Mouse (Mus musculus) hindbrain, embryonic 12.5 days (tissue): ENCODE data around the gene Cmc2. TPM values are rescaled to one million over a fixed set of nuclear protein-coding genes. Genes with fewer than 3 reads are reported as not detected.

Source experiments
- ATAC-seq: fragments of 200-750 bp; cut with Nextera tagmentation; 2 replicates; pipeline ENCODE4 v1.8.0; 2017; ENCODE audit warnings: moderate TSS enrichment; ENCODE audit not compliant: low FRiP score
- H3K27ac ChIP-seq: fragments of 300-500 bp; sonication (generic); 2 replicates; pipeline ENCODE4 v1.5.1; 2016; ENCODE audit warnings: mild to moderate bottlenecking
- H3K27me3 ChIP-seq: fragments of 300-500 bp; sonication (generic); 2 replicates; pipeline ENCODE4 v1.6.1; 2016; ENCODE audit warnings: mild to moderate bottlenecking
- H3K36me3 ChIP-seq: fragments of 300-500 bp; sonication (generic); 2 replicates; pipeline ENCODE4 v1.6.1; 2016; ENCODE audit warnings: mild to moderate bottlenecking
- H3K4me1 ChIP-seq: fragments of 300-500 bp; sonication (generic); 2 replicates; pipeline ENCODE4 v1.6.1; 2016
- H3K4me2 ChIP-seq: fragments of 300-500 bp; sonication (generic); replicated peaks from 2 replicates; pipeline ENCODE4 v1.6.1; 2016; ENCODE audit warnings: mild to moderate bottlenecking
- H3K4me3 ChIP-seq: fragments of 300-500 bp; sonication (generic); 2 replicates; pipeline ENCODE4 v1.5.1; 2016; ENCODE audit warnings: mild to moderate bottlenecking
- H3K9ac ChIP-seq: fragments of 300-500 bp; sonication (generic); 2 replicates; pipeline ENCODE4 v1.6.1; 2016; ENCODE audit warnings: mild to moderate bottlenecking, moderate library complexity
- H3K9me3 ChIP-seq: fragments of 300-500 bp; sonication (generic); replicated peaks from 2 replicates; pipeline ENCODE4 v1.6.1; 2016; ENCODE audit warnings: mild to moderate bottlenecking
- WGBS: fragments of 180-500 bp; shearing (Covaris S2); methylation state at CpG from one replicate; pipeline ENCODE4 v1.1.7; 2016; 5-methylcytosine and 5-hydroxymethylcytosine counted together
- polyA plus RNA-seq: library from polyadenylated mRNA; unstranded; fragments of >200 nt; fragmentation: Nextera tagmentation; extraction: Ambion mirVana; gene quantifications from 2 replicates; pipeline ENCODE4 v1.2.1, GENCODE M21; 2016

The Cmc2 gene
- 53.9 and 59.5 TPM in 2 replicates for polyA plus RNA-seq

DNA sequence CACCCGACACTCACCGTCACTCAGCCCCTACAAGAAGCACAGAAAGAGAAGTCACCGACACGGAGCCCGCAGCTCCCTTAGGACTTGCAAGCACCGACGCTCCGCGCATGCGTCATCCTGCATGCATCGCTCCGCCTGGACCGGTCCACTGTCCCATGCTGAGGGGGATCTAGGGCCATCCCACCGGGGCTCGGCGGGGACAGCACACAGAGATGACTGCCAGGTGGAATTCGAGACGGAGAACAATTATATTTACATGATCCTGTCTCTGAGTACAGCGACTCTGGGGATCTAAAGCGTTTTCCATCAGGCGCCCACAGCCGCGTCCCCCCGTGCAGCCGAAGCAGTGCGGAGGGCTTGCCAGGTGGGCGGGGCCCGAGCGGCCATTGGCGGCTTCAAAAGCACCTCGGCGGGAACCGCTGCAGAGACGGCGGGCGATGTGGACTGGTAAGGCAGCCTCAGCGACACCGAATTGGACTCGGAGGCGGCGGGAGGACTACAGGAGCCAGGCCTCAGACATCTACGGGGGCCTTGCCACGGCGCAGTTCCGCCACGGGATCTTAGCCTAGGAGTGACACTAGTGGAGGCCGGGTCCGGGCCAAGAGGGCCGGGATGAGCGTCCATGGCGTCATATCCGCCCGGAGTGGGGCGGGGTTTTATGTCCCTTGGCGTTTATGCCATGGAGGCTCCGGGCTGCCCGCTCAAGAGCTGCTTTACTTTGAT is at the start of gene Cmc2, which contains the start of gene Cenpn:
Gene Cmc2 (minus strand): TSS at position 119 of the 723 bp plus-strand sequence.
Gene Cenpn (plus strand): TSS at position 394 of the 723 bp plus-strand sequence.
- Histone ChIP-seq H3K9me3 (no peaks in the 10 kb centered on the region), H3K4me1 (peaks cover 16% of the 10 kb centered on the region), H3K36me3 (0 out of 2 replicates have a peak, but pooled peaks cover 3% of the 10 kb centered on the region), H3K4me3 (peak within 1 kb of the TSS; percentile 82), H3K9ac (peak within 1 kb of the TSS; percentile 83), H3K4me2 (peak within 1 kb of the TSS; percentile 79), H3K27me3 (no peaks in the 10 kb centered on the region), H3K27ac (peak within 1 kb of the TSS; percentile 84)
- ATAC-seq: peak; percentile 97
- under 1% methylated on average over 57 of the region's 57 CpGs for WGBS

- ATAC-seq: no peak
- Histone ChIP-seq H3K4me2 (no peak overlapping the region), H3K4me3 (no peak overlapping the region), H3K27ac (no peak overlapping the region), H3K36me3 (0 out of 2 replicates have a peak, but pooled peaks cover 9% of the 10 kb centered on the region), H3K4me1 (no peaks in the 10 kb centered on the region), H3K9ac (no peak overlapping the region), H3K9me3 (no peaks in the 10 kb centered on the region), H3K27me3 (no peaks in the 10 kb centered on the region)
- WGBS: 84% methylated on average over 6 of the region's 6 CpGs
Measured at GRCm38 (mm10) chr8:116969531-116969930, 48.3 kb upstream of the Cmc2 start.

- no peak overlapping the region for H3K4me3 ChIP-seq
- H3K9ac ChIP-seq: no peak overlapping the region
- 93% methylated on average over 9 of the region's 9 CpGs for WGBS
- no peak overlapping the region for H3K4me2 ChIP-seq
- no peaks in the 10 kb centered on the region for H3K4me1 ChIP-seq
- H3K36me3 ChIP-seq: peaks cover 63% of the 10 kb centered on the region
- H3K9me3 ChIP-seq: no peaks in the 10 kb centered on the region
- H3K27ac ChIP-seq: no peak overlapping the region
- ATAC-seq: no peak
- H3K27me3 ChIP-seq: no peaks in the 10 kb centered on the region
Measured at GRCm38 (mm10) chr8:116954415-116954814, 33.2 kb upstream of the Cmc2 start.

DNA sequence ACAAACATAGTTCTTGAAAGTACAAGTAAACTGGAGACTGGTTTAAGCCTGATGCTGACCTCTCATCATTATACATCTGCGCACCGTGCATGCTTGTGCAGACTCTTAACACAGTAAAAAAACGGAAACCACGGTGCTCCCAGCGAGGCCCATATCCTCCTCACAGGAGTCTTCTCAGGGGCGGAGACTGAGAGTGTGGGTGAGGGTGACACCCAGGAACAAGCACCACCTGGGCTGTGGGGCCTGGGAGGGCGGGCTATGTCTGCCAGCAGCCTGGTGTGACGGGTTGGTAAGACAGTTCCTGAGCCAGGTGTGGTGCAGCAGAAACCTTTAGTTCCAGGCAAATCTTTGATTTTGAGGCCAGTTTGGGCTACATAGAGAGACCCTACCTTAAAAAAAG is 31.2 kb upstream of the Cmc2 start:
- peaks cover 46% of the 10 kb centered on the region for H3K36me3 ChIP-seq
- no peaks in the 10 kb centered on the region for H3K9me3 ChIP-seq
- no peak overlapping the region for H3K9ac ChIP-seq
- 95% methylated on average over 8 of the region's 8 CpGs for WGBS
- no peaks in the 10 kb centered on the region for H3K27me3 ChIP-seq
- H3K4me2 ChIP-seq: no peak overlapping the region
- H3K4me1 ChIP-seq: no peaks in the 10 kb centered on the region
- H3K4me3 ChIP-seq: no peak overlapping the region
- no peak overlapping the region for H3K27ac ChIP-seq
- no peak for ATAC-seq

- Histone ChIP-seq H3K27me3 (no peaks in the 10 kb centered on the region), H3K9me3 (no peaks in the 10 kb centered on the region), H3K4me1 (no peaks in the 10 kb centered on the region), H3K4me3 (no peak overlapping the region), H3K27ac (no peak overlapping the region), H3K4me2 (no peak overlapping the region), H3K9ac (no peak overlapping the region), H3K36me3 (peaks cover 40% of the 10 kb centered on the region)
- no peak for ATAC-seq
- WGBS: 93% methylated on average over 2 of the region's 2 CpGs
Measured at GRCm38 (mm10) chr8:116951778-116952177, 30.5 kb upstream of the Cmc2 start.

DNA sequence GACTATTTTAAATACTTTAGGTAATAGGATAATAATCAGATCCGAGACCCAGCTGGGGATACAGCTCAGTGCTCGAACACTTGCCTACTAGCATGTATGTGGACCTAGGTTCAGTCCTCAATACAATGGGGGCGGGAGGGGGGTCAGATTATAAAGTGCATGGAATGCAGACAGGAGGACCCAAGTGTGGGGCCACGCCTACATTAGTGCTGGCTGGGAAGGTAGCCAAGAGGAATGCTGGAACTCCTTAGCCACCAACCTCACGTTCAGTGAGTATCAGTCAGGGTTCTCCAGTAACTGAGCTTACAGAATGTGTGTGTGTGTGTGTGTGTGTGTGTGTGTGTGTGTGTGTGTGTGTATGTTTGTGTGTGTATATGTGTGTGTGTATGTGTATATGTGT is 30.1 kb upstream of the Cmc2 start:
- peaks cover 36% of the 10 kb centered on the region for H3K36me3 ChIP-seq
- H3K4me3 ChIP-seq: no peak overlapping the region
- H3K9ac ChIP-seq: no peak overlapping the region
- no peak for ATAC-seq
- no peaks in the 10 kb centered on the region for H3K9me3 ChIP-seq
- no peak overlapping the region for H3K27ac ChIP-seq
- 77% methylated on average over 5 of the region's 5 CpGs for WGBS
- no peak overlapping the region for H3K4me2 ChIP-seq
- H3K4me1 ChIP-seq: no peaks in the 10 kb centered on the region
- no peaks in the 10 kb centered on the region for H3K27me3 ChIP-seq

DNA sequence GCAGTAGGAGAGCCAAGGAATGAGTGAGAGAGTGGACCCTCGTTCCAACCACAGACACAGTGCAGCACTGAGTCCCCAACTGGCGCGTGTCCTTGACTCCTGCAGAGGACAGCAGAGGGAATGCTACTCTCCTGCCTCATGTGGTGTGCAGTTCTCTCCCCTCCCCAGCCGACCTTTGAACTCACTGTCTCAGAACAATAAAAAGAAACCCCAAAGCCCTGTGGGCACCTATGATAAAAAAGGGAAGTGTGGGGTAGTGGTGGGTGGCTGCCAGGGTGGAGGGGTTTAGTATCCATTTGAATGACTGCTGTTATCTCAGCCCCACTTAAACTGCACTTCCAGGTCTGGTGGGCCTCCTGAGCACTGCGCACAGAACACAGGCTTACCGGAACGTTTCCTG is 26.3 kb upstream of the Cmc2 start:
- H3K9me3 ChIP-seq: no peaks in the 10 kb centered on the region
- peaks cover 14% of the 10 kb centered on the region for H3K4me1 ChIP-seq
- no peak for ATAC-seq
- no peak overlapping the region for H3K4me3 ChIP-seq
- H3K4me2 ChIP-seq: no peak overlapping the region
- H3K27me3 ChIP-seq: no peaks in the 10 kb centered on the region
- no peak overlapping the region for H3K9ac ChIP-seq
- no peak overlapping the region for H3K27ac ChIP-seq
- no peaks in the 10 kb centered on the region for H3K36me3 ChIP-seq
- WGBS: 83% methylated on average over 7 of the region's 7 CpGs

GRCm38 (mm10) chr8:116946851-116947250 is 25.6 kb upstream of the Cmc2 start:
- Histone ChIP-seq H3K4me3 (no peak overlapping the region), H3K4me2 (no peak overlapping the region), H3K9ac (no peak overlapping the region), H3K9me3 (no peaks in the 10 kb centered on the region), H3K27me3 (no peaks in the 10 kb centered on the region), H3K4me1 (peaks cover 14% of the 10 kb centered on the region), H3K36me3 (no peaks in the 10 kb centered on the region), H3K27ac (no peak overlapping the region)
- 88% methylated on average over 6 of the region's 6 CpGs for WGBS
- ATAC-seq: no peak

GRCm38 (mm10) chr8:116946268-116946838 is 25.1 kb upstream of the Cmc2 start:
- 87% methylated on average over 21 of the region's 21 CpGs for WGBS
- no peaks in the 10 kb centered on the region for H3K36me3 ChIP-seq
- no peak for ATAC-seq
- peaks cover 14% of the 10 kb centered on the region for H3K4me1 ChIP-seq
- H3K4me2 ChIP-seq: 0 out of 2 replicates have a peak overlapping the region, but pooled peaks have one; percentile 11
- no peaks in the 10 kb centered on the region for H3K9me3 ChIP-seq
- H3K9ac ChIP-seq: no peak overlapping the region
- H3K27me3 ChIP-seq: no peaks in the 10 kb centered on the region
- no peak overlapping the region for H3K4me3 ChIP-seq
- H3K27ac ChIP-seq: no peak overlapping the region

- WGBS: 86% methylated on average over 9 of the region's 9 CpGs
- ATAC-seq: no peak
- H3K4me2 ChIP-seq: no peak overlapping the region
- H3K27ac ChIP-seq: no peak overlapping the region
- H3K36me3 ChIP-seq: no peaks in the 10 kb centered on the region
- H3K9me3 ChIP-seq: no peaks in the 10 kb centered on the region
- peaks cover 14% of the 10 kb centered on the region for H3K4me1 ChIP-seq
- no peaks in the 10 kb centered on the region for H3K27me3 ChIP-seq
- H3K9ac ChIP-seq: no peak overlapping the region
- no peak overlapping the region for H3K4me3 ChIP-seq
Measured at GRCm38 (mm10) chr8:116945169-116945910, 24.1 kb upstream of the Cmc2 start.

- no peaks in the 10 kb centered on the region for H3K9me3 ChIP-seq
- 13% methylated on average over 4 of the region's 4 CpGs for WGBS
- peak overlapping the region; percentile 99 for H3K4me3 ChIP-seq
- H3K4me2 ChIP-seq: peak overlapping the region; percentile 92
- no peaks in the 10 kb centered on the region for H3K27me3 ChIP-seq
- H3K36me3 ChIP-seq: no peaks in the 10 kb centered on the region
- ATAC-seq: no peak
- no peak overlapping the region for H3K27ac ChIP-seq
- peaks cover 14% of the 10 kb centered on the region for H3K4me1 ChIP-seq
- peak overlapping the region; percentile 96 for H3K9ac ChIP-seq
Measured at GRCm38 (mm10) chr8:116944385-116944696, 23.1 kb upstream of the Cmc2 start.

DNA sequence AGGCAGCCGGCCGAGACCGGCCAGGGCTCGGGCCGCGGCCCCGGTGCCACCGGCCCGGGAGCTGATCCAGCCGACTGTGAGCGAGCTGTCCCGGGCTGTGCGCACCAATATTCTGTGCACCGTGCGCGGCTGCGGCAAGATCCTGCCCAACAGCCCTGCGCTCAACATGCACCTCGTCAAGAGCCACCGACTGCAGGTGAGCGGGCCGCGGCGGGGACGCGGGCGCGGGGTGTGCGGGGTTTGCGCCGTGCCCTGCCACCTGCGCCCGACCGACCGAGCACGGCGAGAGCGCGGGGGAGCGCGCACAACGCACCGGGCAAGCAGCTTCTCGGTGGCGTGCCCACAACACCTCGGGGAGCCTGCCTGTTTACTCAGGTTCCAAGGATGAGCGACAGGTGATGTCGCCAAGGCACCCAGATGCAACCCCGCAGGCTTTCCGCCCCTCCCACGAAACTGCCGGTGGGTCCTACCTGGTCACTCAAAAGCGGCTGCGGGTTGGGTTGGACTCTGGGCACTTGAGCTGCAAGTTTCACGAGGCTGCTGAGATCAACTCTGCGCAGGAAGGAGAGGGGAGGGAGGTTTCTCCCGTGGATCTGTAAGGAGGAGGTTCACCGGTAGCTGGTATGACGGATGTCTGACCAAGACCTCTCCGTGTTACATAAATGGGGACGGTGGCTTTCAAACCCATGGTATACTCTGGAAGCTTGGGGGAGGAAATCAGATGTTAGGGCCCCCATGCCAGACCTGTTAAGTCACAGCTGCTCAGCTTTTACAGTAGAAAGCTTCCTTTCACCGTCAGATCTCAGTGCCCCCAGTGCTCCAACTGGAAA is 22.5 kb upstream of the Cmc2 start:
- ATAC-seq: peak; percentile 76
- Histone ChIP-seq H3K9ac (peak overlapping the region; percentile 96), H3K27ac (peak overlapping the region; percentile 55), H3K4me3 (peak overlapping the region; percentile 99), H3K36me3 (no peaks in the 10 kb centered on the region), H3K27me3 (no peaks in the 10 kb centered on the region), H3K9me3 (no peaks in the 10 kb centered on the region), H3K4me2 (peak overlapping the region; percentile 92), H3K4me1 (peaks cover 14% of the 10 kb centered on the region)
- WGBS: under 1% methylated on average over 53 of the region's 62 CpGs
